Mouse (Mus musculus): ENCODE data around the gene Lingo3.
"Not testable (repeated sequence)": the region's sequence is repeated elsewhere in the genome, so short reads cannot be mapped to it uniquely, and the experiment has no call there.

Gene Lingo3

GRCm38 (mm10) chr10:80843087-80843930 is 530 bp downstream of the Lingo3 start:
- DNase-seq (ENCODE audit: low spot score), result no peak

DNA sequence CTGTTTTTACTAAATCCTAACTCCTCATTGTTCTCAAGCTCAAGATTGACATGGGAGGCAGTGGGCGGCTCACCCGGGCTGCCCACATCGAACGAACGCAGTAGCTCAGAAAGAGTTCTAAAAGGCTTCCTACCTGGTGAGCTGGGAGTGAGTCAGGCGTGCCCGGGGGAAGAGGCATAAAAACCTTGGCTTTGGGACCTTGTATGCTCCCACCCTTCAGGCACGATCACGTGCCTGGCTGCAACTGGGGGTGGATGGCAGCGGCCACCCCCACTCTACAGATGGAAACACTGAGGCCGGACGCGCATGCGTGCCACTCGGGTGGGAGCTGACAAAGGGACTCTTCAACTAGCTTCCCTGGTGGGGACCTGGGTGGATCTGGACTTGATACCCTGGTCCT is 1.5 kb downstream of the Lingo3 start:
- DNase-seq (ENCODE audit: low spot score), result no peak

DNA sequence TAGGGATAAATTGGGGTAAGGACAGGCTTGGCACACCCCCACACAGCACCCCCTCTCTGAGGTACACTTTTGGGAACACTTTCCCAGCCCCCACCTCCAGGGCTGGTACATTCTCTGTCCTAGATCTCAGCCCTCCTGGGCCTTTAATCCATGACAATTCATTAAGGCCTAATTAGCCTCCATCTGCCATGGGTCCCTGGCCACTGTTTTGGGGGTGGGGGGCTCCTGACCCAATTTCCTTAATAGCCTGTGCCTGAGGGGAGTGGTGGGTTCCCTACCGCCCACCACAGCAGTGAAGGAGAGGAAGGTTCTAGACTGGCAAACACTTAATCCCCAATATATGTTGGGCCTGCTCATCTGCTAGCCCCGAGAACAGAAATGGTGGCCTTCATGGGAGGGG is 2.2 kb downstream of the Lingo3 start:
- DNase-seq (ENCODE audit: low spot score), result no peak

DNA sequence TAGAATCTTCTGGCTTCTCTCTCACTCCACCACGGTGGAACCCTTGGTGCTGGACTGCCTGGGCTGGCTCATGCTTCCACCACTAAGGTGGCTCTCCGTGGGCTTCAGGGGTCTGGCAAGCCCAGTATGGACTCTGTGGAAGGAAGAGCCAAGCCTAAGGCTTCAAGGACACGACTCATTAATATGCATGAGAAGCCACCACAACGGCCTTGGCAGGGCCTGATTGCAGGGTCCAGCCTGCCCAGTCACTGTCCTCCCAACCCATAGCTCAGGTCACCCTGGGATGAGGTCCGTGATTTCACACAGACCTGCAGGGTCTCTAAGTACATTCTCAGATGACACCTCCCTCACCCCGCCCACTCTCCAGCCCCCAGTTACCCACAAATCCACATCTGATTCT is 4.0 kb downstream of the Lingo3 start:
- DNase-seq (ENCODE audit: low spot score), result no peak

DNA sequence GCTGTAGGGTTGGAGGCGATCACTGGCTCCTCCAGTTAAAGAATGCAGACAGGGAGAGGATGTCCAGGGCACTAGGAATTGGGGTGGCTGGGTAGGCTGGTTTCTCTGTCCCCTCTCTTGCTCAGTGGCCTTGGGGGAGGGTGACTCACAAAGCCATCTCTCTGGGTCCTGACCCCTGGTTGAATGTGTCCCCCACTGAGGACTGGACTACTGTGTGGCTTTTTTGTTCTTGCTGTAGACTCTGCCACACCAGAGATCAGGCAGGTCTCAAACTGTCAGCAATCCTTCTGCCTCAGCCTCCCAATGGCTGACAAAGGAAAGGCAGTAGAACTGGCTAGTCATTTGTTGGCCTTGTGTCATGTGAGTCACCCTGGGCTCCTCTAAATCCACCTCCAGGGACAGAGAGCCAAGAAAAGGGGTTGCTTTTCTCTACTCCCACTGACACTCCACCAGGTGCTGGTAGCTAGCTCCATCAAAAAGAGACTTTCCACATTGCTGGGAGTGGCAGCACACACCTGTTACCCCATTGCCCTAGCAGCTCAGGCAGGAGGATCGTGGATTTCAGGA is 5.4 kb downstream of the Lingo3 start:
- no peak for DNase-seq (ENCODE audit: low spot score)

DNA sequence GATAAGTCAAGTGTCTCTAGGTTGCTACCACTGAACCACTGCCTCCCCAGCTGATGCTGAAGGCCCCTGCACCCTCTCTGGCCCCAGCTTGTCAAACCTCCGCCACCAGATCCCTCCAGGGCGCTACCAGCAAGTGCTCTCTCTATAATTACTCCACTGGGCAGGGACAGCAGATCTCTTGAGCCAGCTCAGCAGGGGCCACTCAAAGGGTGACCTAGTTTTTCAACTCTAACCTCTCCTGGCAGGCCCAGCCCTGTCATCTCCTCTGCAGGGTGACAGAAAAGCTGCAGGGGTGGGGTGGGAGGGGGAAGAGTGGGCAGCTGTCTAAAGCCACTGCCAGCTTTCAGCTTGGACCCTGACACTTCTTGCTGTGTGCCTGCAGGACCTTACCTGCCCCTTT is 6.0 kb downstream of the Lingo3 start:
- no peak for DNase-seq (ENCODE audit: low spot score)

- DNase-seq (ENCODE audit: low spot score), result no peak
Measured at GRCm38 (mm10) chr10:80836949-80837379, 6.9 kb downstream of the Lingo3 start.

DNA sequence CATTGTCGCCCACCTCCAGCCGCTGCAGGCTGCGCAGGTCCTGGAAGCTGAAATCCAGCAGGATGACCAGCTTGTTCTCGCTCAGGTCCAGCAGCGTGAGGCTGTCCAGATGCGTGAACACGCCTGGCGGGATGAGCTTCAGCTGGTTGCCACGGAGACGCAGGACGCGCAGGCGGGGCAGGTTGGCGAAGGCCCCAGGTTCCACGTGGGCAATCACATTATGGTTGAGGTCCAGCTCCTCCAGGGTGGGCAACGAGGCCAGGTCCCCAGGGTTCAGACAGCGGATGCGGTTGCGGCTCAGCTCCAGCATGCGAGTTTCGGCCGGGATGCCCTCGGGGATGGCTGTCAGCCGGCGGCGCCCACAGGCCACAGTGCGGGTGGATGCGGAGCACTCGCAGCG is 8.2 kb downstream of the Lingo3 start:
- no peak for DNase-seq (ENCODE audit: low spot score)

GRCm38 (mm10) chr10:80832818-80833217 is 11.0 kb downstream of the Lingo3 start:
- DNase-seq (ENCODE audit: low spot score), result no peak

- DNase-seq (ENCODE audit: low spot score), result no peak
Measured at GRCm38 (mm10) chr10:80831136-80831535, 12.7 kb downstream of the Lingo3 start.

DNA sequence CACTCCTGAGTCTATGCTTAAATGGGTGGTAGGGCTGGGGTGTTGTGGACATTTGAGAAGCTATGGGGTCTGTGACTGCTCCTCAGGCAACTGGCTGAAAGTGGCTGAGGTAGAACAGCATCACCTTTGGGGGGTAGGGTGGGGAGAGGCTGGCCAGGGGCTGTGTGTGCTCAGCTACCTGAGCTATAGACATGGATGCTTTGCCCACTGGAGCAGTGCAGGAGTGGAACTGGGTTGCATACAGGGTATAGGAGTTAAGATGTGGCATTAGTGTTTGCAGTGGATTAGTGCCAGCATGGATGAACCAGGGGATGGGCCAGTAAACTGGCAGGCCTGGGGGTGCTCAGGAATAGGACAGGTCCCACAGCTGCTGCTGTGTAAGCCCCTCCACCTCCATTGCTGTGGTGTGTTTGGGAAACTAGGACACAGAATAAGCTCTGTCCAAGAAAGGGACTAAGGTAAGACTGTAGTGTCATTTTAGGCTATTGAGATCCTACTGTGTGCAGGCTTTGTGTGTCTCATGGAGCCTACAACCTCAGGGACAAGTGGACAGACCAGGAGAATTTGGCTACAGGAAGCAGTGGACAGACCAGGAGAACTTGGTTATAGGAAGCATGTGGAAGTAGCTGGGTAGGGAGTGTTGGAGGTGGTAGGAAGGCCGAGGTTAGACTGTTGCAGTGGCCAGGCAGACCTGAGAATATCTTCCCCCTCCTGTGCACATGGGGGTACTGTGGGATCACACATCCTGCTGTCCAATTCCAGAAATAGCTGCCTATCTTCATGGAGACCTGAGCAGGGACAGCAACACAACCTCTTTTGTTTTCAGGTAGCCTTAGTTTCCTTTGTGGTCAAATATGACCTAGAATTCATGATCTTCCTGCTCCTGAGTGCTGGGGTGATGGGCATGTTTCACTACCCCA is 14.2 kb downstream of the Lingo3 start:
- DNase-seq (ENCODE audit: low spot score), result no peak

- DNase-seq (ENCODE audit: low spot score), result not testable (repeated sequence)
Measured at GRCm38 (mm10) chr10:80828587-80828986, 15.3 kb downstream of the Lingo3 start.

- no peak for DNase-seq (ENCODE audit: low spot score)
Measured at GRCm38 (mm10) chr10:80827870-80828420, 15.9 kb downstream of the Lingo3 start.

- no peak for DNase-seq (ENCODE audit: low spot score)
Measured at GRCm38 (mm10) chr10:80827063-80827869, 16.6 kb downstream of the Lingo3 start.

GRCm38 (mm10) chr10:80826151-80827062 is 17.4 kb downstream of the Lingo3 start, which contains the start of gene Oaz1:
Gene Oaz1, plus strand, starts transcription at chr10:80826656.
- peak; percentile 99 for DNase-seq (ENCODE audit: low spot score)

- DNase-seq (ENCODE audit: low spot score), result no peak
Measured at GRCm38 (mm10) chr10:80824827-80825226, 19.0 kb downstream of the Lingo3 start.

- no peak for DNase-seq (ENCODE audit: low spot score)
Measured at GRCm38 (mm10) chr10:80823847-80824643, 19.8 kb downstream of the Lingo3 start.

DNA sequence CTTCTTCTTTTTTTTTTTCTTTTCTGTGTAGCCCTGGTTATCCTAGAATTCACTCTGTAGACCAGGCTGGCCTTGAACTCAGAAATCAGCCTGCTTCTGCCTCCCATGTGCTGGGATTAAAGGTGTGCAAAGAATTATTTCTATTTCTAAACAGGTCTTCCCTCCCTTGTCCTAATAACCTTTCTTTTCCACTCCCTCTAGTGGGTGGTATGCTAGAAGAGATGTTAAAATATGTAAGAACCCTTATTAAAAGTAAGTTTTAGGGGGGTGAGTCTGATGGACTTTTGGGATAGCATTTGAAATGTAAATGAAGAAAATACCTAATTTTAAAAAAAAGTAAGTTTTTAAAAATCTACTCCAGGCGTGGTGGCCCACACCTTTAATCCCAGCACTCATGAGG is 20.5 kb downstream of the Lingo3 start:
- DNase-seq (ENCODE audit: low spot score), result no peak

GRCm38 (mm10) chr10:80822528-80822927 is 21.3 kb downstream of the Lingo3 start:
- DNase-seq (ENCODE audit: low spot score), result no peak

Measured in layer of hippocampus, adult 9-10 months (tissue).